Mouse (Mus musculus) kidney, postnatal 14 days (tissue): ENCODE data around the gene Kif28.
A peak's percentile ranks its signal among the peaks of the same experiment; 100 is the strongest.
"Not testable (repeated sequence)": the region's sequence is repeated elsewhere in the genome, so short reads cannot be mapped to it uniquely, and the experiment has no call there.

Experiments
- DNase-seq: peaks from one replicate; pipeline ENCODE4 v3.0.0; 2022; ENCODE audit warnings: mixed read lengths

The Kif28 gene

DNA sequence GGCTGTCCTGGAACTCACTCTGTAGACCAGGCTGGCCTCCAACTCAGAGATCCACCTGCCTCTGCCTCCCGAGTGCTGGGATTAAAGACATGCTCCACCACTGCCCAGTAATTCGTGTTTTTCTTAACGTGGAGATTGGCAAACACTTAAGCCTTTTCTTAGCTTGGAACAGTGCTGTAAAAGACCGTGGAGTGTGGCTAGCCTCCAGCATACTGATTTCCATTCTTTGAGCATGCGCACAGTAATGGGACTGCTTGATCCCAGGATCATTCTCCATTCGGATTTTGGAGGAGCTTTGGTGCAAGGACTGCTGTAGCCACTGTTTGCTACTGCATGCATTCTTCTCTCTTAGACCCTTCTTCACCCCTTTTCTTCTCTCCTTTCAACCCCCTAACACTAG is 55.6 kb downstream of the Kif28 start:
- no peak for DNase-seq

DNA sequence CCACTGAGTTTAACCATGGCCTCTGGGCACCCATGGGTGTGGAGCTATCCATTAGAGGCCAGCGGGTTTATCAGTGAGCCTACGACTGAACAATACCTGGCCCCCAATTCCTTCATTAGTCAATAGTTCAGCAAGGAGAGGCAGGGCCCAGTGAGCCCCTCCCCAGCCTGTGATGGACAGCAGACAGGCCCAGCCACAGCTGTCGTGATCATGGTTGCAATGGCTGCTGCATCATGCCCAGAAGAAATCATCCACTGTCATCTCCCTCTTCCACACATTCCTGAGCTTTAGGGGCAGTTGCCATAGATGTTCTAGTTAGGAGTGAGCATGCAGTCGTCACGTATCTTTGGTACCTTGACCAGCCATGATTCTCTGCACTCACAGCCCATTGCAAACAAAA is 56.2 kb downstream of the Kif28 start:
- no peak for DNase-seq

DNA sequence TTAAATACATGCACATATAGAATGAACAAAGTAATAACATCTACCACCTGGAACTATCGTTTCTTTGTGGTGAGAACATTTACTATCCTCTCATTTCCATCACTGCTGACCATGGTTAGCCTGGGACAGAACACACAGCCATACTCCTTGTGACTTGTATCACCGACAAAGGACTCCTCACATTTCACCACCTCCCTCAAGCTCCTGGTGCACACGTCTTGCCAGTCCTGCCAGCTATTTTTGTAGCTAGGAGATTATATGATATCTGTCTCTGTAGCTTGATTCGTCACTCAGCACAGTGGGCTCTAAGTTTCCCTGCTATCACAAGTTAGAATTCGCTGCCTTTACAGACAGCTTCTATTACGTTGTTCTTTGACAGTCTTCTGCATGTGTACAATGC is 56.7 kb downstream of the Kif28 start:
- DNase-seq, result no peak

DNA sequence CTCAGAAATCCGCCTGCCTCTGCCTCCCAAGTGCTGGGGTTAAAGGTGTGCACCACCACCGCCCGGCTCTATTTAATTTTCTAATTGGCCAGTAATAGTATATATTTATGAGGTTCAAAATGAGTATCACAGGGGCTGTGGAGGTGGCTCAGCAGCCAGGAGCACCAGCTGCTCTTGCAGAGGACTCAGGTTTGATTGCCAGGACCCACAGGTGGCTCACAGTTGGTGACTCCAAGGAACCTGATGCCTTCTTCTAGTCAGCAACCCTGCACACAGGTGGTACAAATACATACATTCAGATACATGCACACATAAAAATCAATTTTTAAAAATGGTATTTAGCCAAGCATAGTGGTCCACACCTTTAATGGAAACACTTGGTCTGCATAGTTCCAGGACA is 57.1 kb downstream of the Kif28 start:
- no peak for DNase-seq

DNA sequence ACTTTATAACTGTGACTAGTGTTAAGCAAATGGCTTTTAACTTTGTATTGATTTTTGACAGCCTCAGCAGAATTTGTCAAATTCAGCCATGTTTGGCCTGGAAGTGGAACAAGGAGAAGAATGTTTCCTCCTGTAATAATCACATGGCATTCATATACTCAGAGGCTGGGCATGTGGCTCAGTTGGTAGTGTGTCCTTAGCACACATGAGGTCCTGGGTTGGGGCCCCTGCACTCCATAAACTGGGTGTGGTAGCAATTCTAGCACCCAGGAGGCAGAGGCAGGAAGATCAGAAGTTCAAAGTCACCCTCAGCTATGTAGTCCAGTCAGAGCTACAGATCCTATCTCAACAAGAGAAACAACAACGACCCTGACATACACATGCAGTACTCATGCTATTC is 57.8 kb downstream of the Kif28 start:
- DNase-seq, result no peak

DNA sequence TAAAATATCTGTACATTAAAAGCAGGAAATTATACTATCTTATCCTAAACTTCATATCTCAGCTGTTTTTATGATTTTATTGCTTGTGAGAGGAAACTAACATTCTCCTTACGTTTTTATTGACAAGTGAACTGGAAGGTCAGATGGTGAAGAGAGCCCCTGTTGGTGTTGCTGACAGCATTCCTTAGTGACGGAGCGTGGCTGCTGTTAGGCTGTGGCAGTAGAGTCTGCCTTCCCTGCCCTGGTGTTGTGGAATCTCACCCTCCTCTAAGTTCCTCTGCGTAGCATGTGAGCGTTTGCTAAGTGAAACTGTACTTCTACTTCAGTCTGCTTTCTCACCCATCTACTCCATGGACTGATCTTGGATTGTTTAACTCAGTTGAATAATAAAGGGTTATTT is 58.3 kb downstream of the Kif28 start:
- no peak for DNase-seq

DNA sequence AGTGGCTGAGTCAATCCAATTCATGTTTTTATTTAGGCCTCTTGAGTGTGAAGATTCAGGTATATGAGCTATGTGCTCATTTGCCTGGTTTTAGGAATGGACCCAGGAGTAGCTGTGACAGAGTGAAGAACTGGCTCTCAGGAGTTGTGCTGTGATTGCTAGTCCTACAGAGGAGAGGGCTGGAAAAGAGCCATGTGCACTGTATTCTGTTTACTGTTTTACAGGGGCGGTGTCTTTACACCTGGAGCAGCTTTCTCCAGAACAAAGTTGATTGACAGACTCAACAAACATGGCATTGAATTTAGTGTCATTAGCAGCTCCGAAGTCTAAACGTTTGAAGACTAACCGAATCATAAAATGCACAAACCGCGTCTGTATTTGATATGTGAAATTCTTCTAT is 58.7 kb downstream of the Kif28 start:
- no peak for DNase-seq

DNA sequence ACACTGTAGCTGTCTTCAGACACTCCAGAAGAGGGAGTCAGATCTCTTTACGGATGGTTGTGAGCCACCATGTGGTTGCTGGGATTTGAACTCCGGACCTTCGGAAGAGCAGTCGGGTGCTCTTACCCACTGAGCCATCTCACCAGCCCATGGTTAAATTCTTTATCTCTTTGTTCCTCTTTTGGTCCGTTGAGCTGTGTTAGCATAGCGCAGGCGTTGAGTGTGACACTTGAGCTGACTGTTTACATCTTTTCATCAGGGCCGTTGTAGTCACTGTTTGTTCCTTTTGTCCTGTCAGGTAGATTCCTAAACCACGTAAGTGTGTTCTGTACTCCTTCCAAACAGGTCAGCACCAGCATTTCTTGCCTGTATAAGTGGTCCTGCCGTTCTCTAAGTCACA is 62.3 kb downstream of the Kif28 start:
- DNase-seq, result not testable (repeated sequence)

DNA sequence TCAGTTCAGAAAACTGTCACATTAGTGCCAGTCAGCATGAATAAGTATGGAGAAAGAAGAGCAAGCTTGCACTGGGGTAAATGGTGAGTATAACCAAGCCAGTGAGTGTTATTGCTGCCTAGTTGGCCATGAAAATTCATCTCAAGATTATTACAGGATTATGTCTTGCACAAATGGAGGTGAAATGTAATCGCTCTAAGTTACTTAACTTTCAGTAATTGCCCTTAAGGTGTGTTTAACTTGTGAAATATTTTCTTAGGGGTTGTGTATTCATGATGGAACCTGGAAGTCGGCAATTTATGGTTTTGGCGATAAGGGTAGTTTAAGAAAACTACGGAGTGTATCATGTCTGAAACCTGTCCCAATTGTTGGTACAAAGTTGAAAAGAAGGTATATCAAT is 65.7 kb downstream of the Kif28 start:
- no peak for DNase-seq

DNA sequence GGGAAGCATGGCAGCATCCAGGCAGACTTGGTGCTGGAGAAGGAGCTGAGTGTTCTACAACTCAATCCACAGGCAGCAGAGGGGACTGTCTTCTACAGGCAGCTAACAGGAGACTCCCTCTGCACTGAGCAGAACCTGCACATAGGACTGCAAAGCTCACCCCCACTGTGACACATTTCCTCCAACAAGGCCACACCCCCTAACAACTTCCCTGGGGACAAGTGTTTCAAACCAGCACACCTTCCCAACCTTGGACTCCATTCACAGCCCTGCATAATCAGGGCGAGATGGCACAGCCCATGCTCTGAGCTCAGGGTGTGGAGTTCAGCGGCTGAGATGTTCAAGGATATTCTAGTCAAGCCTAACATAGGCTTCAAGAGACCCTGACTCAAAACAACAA is 68.0 kb downstream of the Kif28 start:
- DNase-seq, result no peak

DNA sequence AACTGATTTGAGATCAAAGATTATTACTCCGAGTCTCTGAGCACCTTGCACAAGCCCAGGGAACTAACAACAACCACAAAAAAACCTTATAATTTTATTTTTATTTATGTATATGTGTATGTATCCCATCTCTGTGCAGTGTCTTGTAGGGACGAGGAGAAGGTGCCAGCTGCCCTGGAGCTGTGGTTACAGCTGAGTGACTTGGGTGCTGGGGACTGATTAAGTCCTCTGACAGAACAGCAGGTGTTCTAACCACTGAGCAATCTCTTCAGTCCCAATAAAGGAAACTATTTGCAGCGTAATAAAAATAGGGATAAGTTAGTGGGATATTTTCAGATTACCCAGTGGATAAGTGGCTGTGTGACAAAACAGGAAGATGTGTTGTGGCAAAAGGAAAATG is 70.7 kb downstream of the Kif28 start:
- no peak for DNase-seq

DNA sequence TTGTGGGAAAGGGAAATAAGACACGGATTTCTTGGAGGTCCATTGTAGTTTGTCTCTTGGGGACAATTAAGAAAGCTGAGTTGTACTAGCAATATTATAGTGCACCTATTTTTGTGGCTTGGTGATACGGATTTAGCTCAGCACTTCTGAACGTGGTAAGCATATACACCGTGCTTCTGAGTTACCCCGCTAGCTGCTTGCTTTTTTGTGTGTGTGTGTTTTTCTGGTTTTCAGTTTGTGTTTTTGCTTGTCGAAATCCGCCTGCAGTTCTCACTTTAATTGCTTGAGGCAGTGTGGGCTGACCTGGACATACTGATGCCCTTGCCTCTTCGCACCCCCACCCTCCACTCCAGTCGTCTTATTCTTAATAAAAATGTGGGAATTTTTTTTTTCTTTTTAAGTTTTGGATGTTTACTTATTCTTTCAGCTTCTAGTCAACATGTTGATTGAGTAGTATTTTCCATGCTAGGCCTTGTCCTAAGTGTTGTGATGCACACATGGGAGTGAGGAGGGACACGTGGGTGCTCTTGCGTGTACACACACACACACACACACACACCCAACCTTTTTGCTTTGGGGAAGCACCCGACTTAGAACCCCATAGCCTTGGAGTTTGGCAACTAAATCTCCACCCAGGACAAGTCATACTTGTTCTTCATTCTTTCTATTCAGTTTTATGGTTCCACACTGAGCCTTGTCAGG is 76.1 kb downstream of the Kif28 start:
- DNase-seq, result peak; percentile 12

DNA sequence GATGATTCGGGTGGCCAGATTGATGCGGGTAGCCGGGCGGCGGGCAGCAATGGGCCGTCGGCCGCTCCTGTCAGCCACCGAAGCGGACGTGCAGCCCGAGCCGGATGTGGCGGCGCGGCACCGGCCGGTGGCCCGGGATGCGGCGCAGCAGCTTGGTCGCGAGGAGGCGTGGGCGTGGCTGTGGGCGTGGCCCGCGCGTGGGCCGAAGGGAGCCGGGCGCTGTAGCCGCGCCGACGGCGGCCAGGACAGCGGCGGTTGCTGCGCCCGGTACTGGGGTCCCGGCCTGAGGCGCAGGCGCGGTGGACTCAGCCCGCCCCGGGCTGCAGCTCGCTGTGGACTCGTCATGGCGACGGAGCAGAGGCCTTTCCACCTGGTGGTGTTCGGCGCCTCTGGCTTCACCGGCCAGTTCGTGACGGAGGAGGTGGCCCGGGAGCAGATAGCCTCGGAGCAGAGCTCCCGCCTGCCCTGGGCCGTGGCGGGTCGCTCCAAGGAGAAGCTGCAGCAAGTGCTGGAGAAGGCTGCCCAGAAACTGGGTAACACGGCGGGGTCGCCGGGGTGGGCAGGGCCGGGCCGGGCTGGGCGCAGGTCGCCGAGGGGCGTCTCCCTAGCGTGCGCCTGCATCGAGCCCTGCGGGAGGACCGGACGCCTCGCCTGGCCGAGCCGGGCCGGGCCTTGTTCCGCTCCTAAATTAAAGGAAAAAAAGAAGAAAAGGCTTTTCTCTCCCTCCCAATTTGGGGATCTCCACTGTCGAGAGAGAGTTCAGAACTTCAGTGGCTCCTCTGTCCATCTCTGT is 76.9 kb downstream of the Kif28 start, which contains the start of gene Sccpdh:
TSS of gene Sccpdh (plus strand) at position 198 of the 793 bp plus-strand sequence.
- peak; percentile 94 for DNase-seq

DNA sequence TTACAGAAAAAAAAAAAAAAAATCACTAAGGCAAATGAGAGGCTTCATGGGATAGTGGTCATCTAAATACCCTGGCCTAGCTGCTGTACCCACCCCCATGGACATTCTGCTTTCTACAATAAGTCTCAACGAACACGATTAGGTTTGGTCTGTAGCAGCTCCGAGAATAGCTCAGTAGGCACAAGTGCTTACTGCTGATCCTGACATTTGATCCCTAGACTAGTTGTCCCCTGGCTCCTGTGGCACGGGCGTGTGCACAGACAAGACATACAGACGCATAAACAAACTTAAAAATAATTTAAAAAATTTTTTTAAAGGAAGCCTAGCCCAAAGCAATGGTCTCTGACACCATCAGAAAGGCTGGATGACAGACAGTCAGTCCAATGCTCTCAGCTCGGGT is 77.6 kb downstream of the Kif28 start:
- DNase-seq, result no peak

DNA sequence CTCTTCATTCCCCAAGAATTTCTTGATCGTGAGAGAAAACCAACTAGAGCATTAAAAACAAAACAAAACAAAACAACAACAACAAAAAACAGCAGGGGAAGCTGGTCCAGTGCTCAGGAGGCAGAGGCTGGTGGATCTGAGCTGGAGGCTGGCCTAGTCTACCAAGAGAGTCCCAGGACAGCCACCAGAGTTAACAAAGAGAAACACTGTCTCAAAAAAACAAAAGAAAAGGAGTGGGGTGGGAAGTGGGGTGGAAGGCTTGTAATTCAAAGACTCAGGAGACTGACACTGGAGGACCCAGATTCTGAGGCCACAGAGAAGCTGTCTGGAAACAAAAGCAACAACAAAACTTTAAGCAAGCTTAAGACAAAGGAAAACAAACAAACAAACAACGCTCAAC is 78.1 kb downstream of the Kif28 start:
- DNase-seq, result no peak

DNA sequence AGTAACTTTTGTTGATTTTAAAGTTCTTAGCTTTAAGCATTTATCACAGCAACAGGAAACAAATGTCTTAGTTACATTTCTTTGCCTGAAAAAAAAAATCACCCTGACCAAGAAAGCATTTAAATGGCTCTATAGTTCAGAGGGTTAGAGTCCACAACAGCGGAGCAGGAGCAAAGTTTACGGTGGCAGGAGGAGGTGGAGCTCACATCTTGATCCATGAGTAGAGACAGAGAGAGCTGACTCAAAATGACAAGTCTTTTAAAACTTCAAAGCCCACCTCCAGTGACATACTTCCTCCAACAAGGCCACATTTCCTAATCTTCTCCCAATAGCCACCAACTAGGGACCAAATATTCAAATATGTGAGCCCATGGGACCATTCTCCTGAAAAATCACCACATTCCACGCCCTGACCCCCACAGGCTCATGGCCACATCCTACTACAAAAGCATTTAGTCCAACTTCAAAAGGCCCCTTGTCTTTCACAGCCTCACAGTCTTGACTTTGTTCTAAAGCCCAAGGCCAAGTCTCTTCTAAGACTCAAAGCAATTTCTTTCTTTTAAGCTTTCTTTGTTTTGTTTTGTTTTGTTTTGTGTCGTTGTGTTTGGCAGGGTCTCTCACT is 80.7 kb downstream of the Kif28 start:
- DNase-seq, result no peak

DNA sequence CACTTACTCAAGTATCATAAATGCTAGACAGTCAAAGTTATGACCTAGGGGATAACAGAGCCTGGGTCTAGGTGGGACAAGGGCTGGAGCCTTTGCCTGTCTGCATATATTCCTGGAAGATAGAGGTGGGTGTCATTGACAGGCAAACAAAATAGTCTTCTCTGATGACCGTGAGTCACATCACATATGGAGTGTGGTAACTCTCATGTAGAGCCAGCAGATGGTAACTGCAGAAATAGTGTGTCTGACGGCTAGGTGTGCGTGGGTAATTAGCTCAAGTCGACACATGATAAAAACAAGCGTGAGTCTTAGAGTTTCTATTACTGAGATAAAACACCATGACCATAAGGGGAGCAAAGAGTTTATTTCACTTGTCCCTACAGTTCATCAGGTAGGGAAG is 82.0 kb downstream of the Kif28 start:
- no peak for DNase-seq

DNA sequence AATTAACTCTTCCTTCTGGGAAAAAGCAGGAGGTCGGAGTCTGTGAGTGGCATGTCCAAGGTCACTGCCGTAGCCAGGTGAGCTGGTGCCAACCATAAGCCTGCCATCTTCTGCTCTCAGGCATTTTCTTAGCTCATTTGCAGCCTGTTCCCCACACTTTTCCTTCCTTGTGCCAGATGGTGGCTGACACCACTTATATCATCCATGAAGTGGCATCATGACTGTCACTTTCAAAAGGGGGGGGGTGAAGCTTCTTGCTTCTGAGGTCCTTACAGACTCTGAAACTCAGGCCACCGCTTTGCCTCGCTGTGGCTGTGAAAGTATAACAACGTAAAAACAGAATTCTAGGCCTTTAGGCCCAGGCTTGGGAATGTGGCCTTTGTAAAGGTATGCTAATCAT is 93.8 kb downstream of the Kif28 start:
- no peak for DNase-seq

DNA sequence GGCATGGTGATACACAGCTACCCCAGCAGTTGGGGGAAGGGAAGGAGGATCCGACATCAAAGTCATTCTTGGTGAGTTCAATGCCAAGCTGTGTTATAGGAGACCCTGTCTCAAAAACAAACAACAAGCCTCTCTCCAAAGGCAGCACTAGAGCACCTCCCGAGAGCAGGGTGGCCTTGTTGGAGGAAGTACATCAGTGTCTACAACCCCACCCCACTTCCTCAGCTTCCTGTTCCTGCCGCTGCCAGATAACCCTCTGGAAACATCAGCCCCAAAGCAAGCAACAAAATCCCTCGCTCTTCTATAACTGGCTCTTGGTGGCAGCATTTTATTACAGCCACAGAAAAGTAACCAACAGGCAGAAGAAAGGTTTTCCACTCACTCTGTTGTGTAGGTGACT is 94.8 kb downstream of the Kif28 start:
- DNase-seq, result no peak

DNA sequence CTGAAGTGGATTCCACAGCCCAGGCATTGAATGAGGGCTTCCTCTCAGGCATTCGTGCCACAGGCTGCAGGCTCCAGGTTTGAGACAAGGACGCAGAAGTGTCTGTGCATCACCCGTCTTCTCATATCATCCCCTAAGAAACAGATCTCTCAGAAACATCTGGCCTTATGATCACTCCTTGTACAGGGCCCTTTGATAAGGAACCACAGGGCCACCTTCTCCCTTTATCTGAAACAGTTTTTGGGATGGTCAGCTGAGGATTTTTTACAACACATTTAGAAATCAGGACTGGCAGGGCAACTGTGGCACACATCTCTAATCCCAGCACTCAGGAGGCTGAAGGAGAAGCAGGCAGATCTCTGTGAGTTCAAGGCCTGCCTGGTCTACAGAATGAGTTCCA is 95.7 kb downstream of the Kif28 start:
- DNase-seq, result no peak

DNA sequence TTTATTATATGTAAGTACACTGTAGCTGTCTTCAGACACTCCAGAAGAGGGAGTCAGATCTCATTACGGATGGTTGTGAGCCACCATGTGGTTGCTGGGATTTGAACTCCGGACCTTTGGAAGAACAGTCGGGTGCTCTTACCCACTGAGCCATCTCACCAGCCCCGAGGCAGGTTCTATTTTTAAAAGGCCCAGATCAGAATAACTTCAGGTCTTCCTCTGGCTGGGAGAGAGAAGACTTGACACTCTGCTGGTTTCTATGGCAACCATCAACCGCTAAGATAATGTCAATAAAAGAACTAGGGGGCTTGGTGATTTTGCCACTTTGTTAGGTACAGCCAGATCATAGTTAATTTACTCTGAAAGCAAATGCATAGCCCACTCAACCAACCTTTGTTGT is 96.4 kb downstream of the Kif28 start:
- not testable (repeated sequence) for DNase-seq

DNA sequence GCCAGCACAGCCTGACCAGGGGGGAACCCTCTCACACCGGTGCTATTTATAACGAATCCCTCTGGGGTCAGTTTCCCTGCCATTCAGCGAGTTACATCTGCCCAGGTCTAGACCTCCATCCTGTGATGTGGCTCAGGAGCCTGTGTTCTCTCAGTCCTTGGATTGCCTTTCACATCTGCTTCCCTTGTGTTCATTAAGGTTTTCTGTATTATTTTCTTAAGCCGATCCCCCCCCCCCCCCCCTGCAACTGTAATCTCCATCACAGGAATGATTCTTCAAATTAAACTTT is 99.1 kb downstream of the Kif28 start:
- DNase-seq, result no peak
